Mouse (Mus musculus): ENCODE data around the gene Map1a.

Map1a gene

DNA sequence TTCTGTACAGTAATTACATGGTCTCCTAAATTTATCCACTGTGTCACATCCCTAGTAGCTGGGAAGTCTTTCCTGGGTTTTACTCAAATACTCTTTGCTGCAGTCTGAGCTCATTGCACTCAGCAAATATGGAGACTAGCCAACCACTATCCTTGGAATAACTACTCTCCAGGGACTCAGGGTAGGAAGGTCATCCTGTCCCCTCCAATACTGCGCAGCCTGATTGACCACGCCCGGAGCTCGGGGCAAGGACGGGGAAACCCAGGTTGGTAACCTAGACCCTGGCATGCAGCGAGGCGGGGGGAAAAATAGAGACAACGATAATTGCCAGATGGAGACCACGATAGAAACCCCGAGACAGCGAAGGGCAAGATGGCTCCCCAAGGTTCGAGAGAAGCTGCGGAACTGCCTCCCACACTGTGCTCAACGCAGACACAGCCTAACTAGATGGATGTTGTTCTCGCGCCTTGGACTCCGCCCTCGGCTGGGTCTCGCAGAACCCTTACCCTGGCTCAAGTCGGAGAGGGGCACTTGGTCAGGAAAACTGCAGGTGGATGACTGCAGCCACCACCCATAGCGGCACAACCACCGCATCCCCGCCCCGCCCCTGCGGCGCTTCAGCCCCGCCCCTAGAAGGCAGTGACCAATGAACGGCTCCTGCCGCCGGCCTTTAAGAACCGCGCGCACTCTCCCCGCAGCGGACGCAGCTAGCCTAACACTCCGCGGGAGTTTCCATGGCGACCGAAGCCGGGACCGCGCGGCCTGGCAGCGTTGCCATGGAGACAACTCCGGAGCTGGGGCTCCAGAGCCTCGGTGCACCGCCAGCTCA is at the start of gene Map1a:
Map1a (plus strand) TSS at position 700 of the 829 bp plus-strand sequence.
- peak; percentile 98 for DNase-seq

GRCm38 (mm10) chr2:121244099-121244498 is 45.3 kb upstream of the Map1a start:
- no peak for DNase-seq

GRCm38 (mm10) chr2:121249758-121250157 is 39.6 kb upstream of the Map1a start:
- DNase-seq = no peak

DNA sequence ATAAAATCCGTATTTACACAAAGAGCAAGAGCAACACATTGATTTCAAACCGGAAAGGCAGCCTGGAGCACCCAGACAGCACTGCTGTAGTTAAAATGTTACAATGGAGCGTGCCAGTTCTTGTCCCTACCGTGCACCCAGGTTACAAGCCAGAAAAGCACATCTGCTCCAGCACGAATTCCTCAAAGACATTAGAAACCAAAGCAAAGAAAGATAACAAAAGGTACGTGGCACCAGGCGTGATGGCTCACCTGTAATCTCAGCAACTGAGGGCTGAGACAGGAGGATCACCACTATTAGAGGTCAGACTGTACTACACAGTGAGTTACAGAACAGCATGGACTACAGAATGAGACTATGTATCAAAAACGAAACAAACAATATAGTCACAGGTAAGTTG is 21.0 kb upstream of the Map1a start:
- DNase-seq = no peak

DNA sequence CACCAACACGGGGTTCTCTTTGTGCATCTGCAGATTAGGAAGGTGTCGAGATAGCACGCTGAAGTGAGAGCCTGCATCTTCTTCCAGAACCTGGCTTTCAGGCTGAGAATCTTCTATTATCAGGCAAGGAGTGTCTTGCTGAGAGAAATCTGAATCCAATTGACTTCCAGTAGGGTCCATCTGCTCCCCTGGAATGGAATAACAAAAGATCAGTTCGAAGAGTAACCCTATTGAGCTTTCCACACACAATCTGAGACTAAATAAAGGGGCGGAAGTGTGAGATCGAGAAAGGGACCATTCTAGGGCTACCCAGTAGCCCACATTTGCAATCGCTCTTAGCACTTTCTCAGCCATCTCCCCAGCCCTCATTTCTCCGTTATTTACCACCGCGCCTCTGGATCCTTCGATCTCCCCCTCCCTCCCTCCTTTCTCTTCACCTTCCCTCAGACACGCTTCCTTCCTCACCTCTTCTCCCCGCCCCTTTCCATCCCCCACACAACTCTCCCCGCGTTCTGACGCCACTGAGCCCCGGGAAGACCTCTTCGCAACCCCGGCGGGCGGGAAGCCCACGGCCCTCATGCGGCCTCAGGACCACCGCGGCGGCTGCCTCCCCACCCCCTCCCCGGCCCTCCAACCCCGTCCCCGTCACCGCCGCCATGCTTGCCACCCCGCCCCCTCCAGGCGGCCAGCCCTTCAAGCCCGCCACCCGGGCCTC is 18.7 kb upstream of the Map1a start:
- DNase-seq = no peak

- DNase-seq = peak; percentile 94
Measured at GRCm38 (mm10) chr2:121271236-121271927, 18.0 kb upstream of the Map1a start, which contains the start of gene Trp53bp1. Gene Trp53bp1, minus strand, starts transcription at chr2:121271407.

GRCm38 (mm10) chr2:121271928-121272516 is 17.4 kb upstream of the Map1a start:
- DNase-seq = no peak

GRCm38 (mm10) chr2:121287850-121288249 is 1.6 kb upstream of the Map1a start:
- peak; percentile 19 for DNase-seq

DNA sequence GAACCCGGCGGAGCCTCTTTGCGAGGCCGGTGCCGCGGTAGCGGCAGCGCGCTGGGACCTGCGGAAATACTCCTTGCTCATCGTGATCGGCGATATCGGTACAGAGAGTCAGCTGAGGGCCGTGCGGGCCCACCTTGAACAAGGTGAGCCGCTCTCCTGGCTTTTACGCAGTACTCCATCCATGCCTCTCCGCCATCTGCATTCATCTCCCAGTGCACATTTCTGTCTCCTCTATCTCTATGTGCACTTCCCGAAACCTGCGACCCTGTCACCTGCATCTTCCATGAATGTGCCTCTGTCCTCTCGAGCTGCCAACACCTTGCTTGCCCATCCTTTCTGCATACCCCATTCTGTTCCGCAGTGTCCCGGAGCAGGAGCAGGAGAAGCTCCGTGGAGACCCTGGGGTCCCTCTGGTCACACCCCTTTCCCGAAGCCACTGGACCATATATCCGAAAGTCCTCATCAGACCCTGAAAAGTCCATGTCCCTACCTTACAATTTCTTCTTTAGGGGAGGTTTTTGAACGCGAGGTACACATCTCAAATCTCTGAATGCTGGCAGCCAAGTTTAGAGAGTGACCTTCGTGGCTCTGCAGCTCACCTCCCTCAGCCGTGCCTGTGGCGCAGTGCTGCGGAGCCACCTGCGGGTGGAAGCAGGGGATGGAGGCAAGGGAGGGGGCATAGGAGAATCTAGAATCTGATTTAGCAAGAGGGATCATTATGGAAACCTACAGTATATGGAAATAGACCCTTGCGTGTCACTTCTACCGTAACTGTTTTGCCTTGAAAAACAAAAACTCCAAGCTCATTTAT is 535 bp downstream of the Map1a start:
- no peak for DNase-seq

DNA sequence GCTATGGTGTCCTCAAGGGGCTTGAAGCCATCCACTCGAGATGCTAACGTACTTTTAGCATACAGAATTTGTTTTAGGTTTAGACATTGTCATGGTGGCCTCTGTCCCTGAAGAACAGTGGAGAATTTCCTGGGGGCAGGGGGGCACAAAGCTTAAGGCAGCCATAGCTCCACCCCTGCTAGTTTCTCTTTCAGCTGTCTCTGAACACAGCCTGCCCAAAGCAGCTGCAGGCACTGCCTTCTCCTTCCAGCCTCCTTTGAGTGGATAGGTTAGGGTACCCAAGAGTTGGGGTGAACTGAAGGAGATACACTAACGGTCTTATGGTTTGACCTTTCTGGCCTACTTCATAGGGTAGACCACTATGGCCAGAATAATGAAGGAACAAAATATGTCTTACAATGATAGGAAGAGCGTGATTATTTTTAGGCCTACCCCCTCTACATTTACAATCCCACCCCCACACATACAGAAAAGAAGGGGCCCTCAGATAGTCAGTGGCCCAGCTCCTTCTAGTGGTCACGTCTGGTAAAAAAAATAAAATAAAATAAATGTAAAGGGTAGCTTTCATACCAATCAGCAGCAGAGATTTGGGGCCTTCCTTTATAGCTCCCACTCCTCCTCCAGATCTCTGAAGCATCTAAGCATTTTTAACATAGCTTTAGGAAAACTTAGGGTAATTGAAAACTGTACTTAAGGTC is 3.1 kb downstream of the Map1a start:
- no peak for DNase-seq

GRCm38 (mm10) chr2:121294182-121294581 is 4.8 kb downstream of the Map1a start:
- DNase-seq = peak; percentile 66

- DNase-seq = peak; percentile 75
Measured at GRCm38 (mm10) chr2:121294753-121295607, 5.6 kb downstream of the Map1a start.

- peak; percentile 64 for DNase-seq
Measured at GRCm38 (mm10) chr2:121295608-121296571, 6.5 kb downstream of the Map1a start.

DNA sequence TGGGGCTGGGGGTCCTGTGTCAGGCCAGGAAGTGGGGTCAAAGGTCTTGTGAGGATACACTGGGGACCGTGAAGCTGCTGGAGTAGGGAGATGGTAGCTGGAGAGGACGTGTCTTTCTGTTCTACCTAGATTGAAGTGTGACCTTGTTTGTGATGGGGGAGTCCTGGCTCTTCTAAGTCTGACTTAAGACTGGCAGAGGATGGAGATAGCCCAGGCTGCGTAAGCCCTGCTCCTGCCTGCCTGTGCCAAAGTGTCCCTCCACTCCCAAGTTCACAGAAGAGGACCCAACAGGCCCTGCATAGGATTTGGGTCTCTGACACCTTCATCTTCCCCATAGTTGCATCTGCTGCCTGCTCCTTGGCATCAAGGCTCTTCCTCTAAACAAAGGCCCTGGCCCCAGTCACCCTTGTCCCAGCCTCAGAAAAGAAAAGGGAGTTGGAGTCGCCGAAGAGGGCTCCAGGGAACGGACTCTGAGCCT is 7.4 kb downstream of the Map1a start:
- DNase-seq = no peak

GRCm38 (mm10) chr2:121297701-121298100 is 8.3 kb downstream of the Map1a start:
- DNase-seq = no peak

DNA sequence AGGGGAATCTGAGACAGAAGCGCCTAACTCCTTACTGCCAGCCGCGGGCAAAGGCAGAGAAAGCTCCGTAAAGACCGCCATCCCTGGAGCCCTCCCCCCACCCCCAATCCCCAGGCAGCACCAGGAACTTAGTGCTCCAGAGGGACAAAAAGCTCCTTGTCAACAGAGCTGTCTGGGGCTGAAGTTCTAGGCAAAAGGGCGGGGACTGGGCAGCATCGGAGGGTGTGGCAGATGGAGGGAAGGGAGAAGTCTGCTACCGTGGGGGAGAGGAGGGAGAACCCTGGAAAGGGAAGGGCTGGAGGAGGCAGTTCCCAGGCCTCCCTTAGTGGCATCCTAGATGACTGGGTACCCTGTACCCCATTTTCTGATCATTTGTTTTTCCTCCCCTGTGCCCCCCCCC is 8.7 kb downstream of the Map1a start:
- DNase-seq = peak; percentile 46

DNA sequence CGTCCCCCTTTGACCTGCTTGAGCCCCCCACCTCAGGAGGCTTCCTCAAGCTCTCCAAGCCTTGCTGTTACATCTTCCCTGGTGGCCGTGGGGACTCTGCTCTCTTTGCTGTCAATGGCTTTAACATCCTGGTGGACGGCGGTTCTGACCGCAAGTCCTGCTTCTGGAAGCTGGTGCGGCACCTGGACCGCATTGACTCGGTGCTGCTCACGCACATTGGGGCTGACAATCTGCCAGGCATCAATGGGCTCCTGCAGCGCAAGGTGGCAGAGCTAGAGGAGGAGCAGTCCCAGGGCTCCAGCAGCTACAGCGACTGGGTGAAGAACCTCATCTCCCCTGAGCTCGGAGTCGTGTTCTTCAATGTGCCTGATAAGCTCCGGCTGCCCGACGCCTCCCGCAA is 10.1 kb downstream of the Map1a start:
- no peak for DNase-seq

DNA sequence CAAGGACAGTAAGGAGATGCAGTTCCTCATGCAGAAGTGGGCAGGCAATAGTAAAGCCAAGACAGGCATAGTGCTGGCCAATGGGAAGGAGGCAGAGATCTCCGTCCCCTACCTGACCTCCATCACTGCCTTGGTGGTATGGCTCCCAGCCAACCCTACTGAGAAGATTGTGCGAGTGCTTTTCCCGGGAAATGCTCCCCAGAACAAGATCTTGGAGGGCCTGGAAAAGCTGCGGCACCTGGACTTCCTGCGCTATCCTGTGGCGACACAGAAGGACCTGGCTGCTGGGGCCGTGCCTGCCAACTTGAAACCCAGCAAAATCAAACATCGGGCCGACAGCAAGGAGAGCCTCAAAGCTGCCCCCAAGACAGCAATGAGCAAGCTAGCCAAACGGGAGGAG is 10.6 kb downstream of the Map1a start:
- DNase-seq = peak; percentile 61

DNA sequence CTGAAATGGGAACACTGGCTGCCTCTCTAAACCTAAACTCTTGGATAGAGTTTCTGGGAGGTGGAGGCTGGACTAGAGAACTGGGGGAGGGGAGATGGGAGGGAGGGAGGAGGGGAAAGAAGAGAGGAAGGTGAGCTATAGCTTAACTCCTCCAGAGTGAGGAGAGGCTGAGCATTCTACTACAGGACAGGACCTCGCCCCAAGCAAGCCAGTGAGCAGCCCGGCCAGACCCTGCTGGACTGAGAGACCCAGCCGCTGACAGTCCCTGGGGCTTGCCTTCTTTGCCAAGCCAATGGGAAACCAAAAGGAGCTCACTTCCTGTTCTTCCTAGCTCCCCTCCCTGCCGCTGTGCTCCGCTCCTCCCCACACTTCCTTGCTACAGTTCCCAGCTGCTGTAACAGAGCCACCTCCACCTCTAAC is 19.6 kb downstream of the Map1a start:
- no peak for DNase-seq

Data from cerebellum, adult 8-10 months (tissue).